Mouse (Mus musculus): ENCODE measurements around the gene Raet1e. TPM values are rescaled to one million over a fixed set of nuclear protein-coding genes. Genes with fewer than 3 reads are reported as not detected.

The Raet1e gene
- total and polyA plus RNA-seq, 2 experiments, result 2.4 to 6.5 TPM

- no peak overlapping the region for H3K4me3 ChIP-seq (ENCODE audit: insufficient read depth, low read depth, low read length)
- no peak overlapping the region for H3K9ac ChIP-seq (ENCODE audit: low read depth, low read length)
- 72% methylated on average over 5 of the region's 5 CpGs for whole genome bisulfite sequencing
- no peaks in the 10 kb centered on the region for H3K4me1 ChIP-seq (ENCODE audit: control insufficient read depth, insufficient read depth, low read length)
- DNase-seq (ENCODE audit: extremely low read depth, low read depth, low spot score), result no peak
- no peak for TF ChIP-seq CTCF (IDR thresholded peaks at IDR 0.05; ENCODE audit: low read depth, low read length)
- TF ChIP-seq POLR2A (IDR thresholded peaks at IDR 0.05; ENCODE audit: extremely low read depth, insufficient read depth, low read length), result no peak
- no peaks in the 10 kb centered on the region for H3K79me2 ChIP-seq (ENCODE audit: control insufficient read depth, insufficient read depth, low read length)
- no peaks in the 10 kb centered on the region for H3K27me3 ChIP-seq (ENCODE audit: control insufficient read depth, insufficient read depth, low read length)
- H3K27ac ChIP-seq (replicated peaks; ENCODE audit: insufficient read depth, low read depth, low read length), result no peak overlapping the region
- no peaks in the 10 kb centered on the region for H3K36me3 ChIP-seq (ENCODE audit: control insufficient read depth, insufficient read depth, low read length)
These were observed 138.8 kb downstream of the Raet1e start for GRCm38 (mm10) chr10:22297033-22297762.

- Histone ChIP-seq H3K27me3 (ENCODE audit: control insufficient read depth, insufficient read depth, low read length) (no peaks in the 10 kb centered on the region), H3K27ac (replicated peaks; ENCODE audit: insufficient read depth, low read depth, low read length) (no peak overlapping the region), H3K4me3 (ENCODE audit: insufficient read depth, low read depth, low read length) (no peak overlapping the region)
These were observed 139.5 kb downstream of the Raet1e start for GRCm38 (mm10) chr10:22297766-22298461.

GRCm38 (mm10) chr10:22299324-22299723 lies 141.0 kb downstream of the Raet1e start:
- 77% methylated on average over 2 of the region's 2 CpGs for WGBS
- no peaks in the 10 kb centered on the region for H3K4me1 ChIP-seq (ENCODE audit: control insufficient read depth, insufficient read depth, low read length)
- peak; percentile 8 for DNase-seq (ENCODE audit: extremely low read depth, low read depth, low spot score)
- H3K36me3 ChIP-seq (ENCODE audit: control insufficient read depth, insufficient read depth, low read length), result no peaks in the 10 kb centered on the region
- H3K4me3 ChIP-seq (ENCODE audit: insufficient read depth, low read depth, low read length), result no peak overlapping the region
- no peak overlapping the region for H3K27ac ChIP-seq (replicated peaks; ENCODE audit: insufficient read depth, low read depth, low read length)
- no peaks in the 10 kb centered on the region for H3K79me2 ChIP-seq (ENCODE audit: control insufficient read depth, insufficient read depth, low read length)
- no peaks in the 10 kb centered on the region for H3K27me3 ChIP-seq (ENCODE audit: control insufficient read depth, insufficient read depth, low read length)
- no peak overlapping the region for H3K9ac ChIP-seq (ENCODE audit: low read depth, low read length)
- TF ChIP-seq POLR2A (IDR thresholded peaks at IDR 0.05; ENCODE audit: extremely low read depth, insufficient read depth, low read length), result no peak
- no peak for TF ChIP-seq CTCF (IDR thresholded peaks at IDR 0.05; ENCODE audit: low read depth, low read length)

More at GRCm38 (mm10) chr10:22297766-22298461, 139.5 kb downstream of the Raet1e start:
- DNase-seq (ENCODE audit: extremely low read depth, low read depth, low spot score), result no peak
- no peaks in the 10 kb centered on the region for H3K36me3 ChIP-seq (ENCODE audit: control insufficient read depth, insufficient read depth, low read length)
- WGBS, result 49% methylated on average over 8 of the region's 8 CpGs
- no peak for TF ChIP-seq POLR2A (IDR thresholded peaks at IDR 0.05; ENCODE audit: extremely low read depth, insufficient read depth, low read length)
- TF ChIP-seq CTCF (IDR thresholded peaks at IDR 0.05; ENCODE audit: low read depth, low read length), result no peak
- H3K9ac ChIP-seq (ENCODE audit: low read depth, low read length), result no peak overlapping the region
- H3K79me2 ChIP-seq (ENCODE audit: control insufficient read depth, insufficient read depth, low read length), result no peaks in the 10 kb centered on the region
- H3K4me1 ChIP-seq (ENCODE audit: control insufficient read depth, insufficient read depth, low read length), result no peaks in the 10 kb centered on the region

GRCm38 (mm10) chr10:22301641-22302040 lies 143.3 kb downstream of the Raet1e start:
- 77% methylated on average over 1 of the region's 1 CpGs for WGBS
- H3K27me3 ChIP-seq (ENCODE audit: control insufficient read depth, insufficient read depth, low read length), result no peaks in the 10 kb centered on the region
- H3K36me3 ChIP-seq (ENCODE audit: control insufficient read depth, insufficient read depth, low read length), result no peaks in the 10 kb centered on the region
- H3K4me1 ChIP-seq (ENCODE audit: control insufficient read depth, insufficient read depth, low read length), result no peaks in the 10 kb centered on the region
- DNase-seq (ENCODE audit: extremely low read depth, low read depth, low spot score), result peak; percentile 21
- peak overlapping the region; percentile 12; the same call in 1 of the 2 replicates for H3K4me3 ChIP-seq (ENCODE audit: insufficient read depth, low read depth, low read length)
- H3K79me2 ChIP-seq (ENCODE audit: control insufficient read depth, insufficient read depth, low read length), result no peaks in the 10 kb centered on the region
- no peak overlapping the region for H3K27ac ChIP-seq (replicated peaks; ENCODE audit: insufficient read depth, low read depth, low read length)
- H3K9ac ChIP-seq (ENCODE audit: low read depth, low read length), result no peak overlapping the region
- TF ChIP-seq CTCF (IDR thresholded peaks at IDR 0.05; ENCODE audit: low read depth, low read length) (no peak), POLR2A (IDR thresholded peaks at IDR 0.05; ENCODE audit: extremely low read depth, insufficient read depth, low read length) (no peak)

GRCm38 (mm10) chr10:22302344-22303057 lies 144.1 kb downstream of the Raet1e start:
- no peak overlapping the region for H3K9ac ChIP-seq (ENCODE audit: low read depth, low read length)
- 69% methylated on average over 5 of the region's 5 CpGs for WGBS

More at GRCm38 (mm10) chr10:22302344-22303057, 144.1 kb downstream of the Raet1e start:
- Histone ChIP-seq H3K4me1 (ENCODE audit: control insufficient read depth, insufficient read depth, low read length) (no peaks in the 10 kb centered on the region), H3K27ac (replicated peaks; ENCODE audit: insufficient read depth, low read depth, low read length) (0 out of 2 replicates have a peak overlapping the region, but pooled peaks have one; percentile 52), H3K36me3 (ENCODE audit: control insufficient read depth, insufficient read depth, low read length) (no peaks in the 10 kb centered on the region), H3K4me3 (ENCODE audit: insufficient read depth, low read depth, low read length) (peak overlapping the region; percentile 42; the same call in 1 of the 2 replicates), H3K27me3 (ENCODE audit: control insufficient read depth, insufficient read depth, low read length) (no peaks in the 10 kb centered on the region), H3K79me2 (ENCODE audit: control insufficient read depth, insufficient read depth, low read length) (no peaks in the 10 kb centered on the region)
- TF ChIP-seq POLR2A (IDR thresholded peaks at IDR 0.05; ENCODE audit: extremely low read depth, insufficient read depth, low read length), result no peak
- DNase-seq (ENCODE audit: extremely low read depth, low read depth, low spot score), result peak; percentile 26

Measured in liver, adult 2 months (tissue).